Mouse (Mus musculus): ENCODE measurements at regions not wholly inside any gene's neighbourhood (a gene's known extent, or its start where the extent isn't known, plus 50 kb on each side); places are given as distances from the start of the nearest gene placed in this dataset.

DNA sequence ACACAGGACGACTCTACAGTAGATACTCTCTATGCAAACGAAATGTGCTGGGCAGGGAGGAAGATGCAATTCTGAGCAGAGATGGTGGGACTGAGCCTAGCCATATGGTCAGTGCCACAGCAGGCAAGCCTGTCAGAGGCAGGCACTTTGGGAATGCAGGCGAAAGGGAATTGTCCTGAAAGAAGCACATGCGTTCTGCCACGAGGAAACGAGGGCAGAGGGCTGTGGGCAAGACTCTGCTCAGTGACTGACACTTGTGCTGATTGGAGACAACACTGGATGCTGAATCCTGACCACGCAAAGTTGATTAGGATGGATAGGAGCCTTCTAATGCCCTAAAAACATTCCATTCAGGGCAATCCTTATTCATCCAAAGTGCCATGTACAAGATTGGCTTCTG lies 350.5 kb upstream of the Fam92a start:
- DNase-seq = no peak

DNA sequence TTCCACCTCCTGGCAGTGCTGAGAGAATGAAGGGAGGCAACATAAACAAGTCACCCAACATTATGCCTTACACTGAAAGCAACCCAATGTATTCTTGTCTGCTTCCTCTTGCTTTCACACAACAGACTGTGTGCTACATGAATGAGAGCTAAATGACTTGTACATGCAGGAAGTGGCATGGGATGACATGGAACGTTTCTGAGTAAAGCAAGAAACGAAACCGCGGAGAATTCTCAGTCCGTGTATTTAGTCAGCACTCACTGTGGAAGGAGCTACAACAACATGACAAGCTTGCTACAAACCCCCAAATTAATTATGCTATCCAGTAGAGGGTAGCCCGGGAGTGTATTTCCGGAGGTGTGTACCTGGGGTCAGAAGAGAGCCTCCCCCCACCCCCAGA lies 349.4 kb upstream of the Fam92a start:
- no peak for DNase-seq

DNA sequence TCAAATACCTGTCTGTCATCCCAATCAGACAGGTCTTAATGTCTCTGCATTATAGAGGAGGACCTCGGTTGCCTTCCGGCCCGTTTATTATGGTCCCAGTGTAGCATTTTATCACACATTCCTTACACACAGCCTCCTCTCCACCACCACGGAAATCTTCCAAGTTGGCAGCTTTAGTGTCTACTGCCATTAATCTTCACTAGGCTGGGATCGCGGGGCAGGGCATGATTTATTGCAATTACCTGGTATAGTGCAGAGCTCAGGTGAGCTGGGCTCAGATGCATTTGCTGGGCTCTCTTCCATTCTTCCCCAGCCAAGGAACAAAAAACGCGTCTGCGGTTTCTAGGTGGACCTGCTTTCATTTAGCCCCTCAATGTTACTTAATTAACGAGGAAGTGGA lies 344.7 kb upstream of the Fam92a start:
- no peak for DNase-seq

DNA sequence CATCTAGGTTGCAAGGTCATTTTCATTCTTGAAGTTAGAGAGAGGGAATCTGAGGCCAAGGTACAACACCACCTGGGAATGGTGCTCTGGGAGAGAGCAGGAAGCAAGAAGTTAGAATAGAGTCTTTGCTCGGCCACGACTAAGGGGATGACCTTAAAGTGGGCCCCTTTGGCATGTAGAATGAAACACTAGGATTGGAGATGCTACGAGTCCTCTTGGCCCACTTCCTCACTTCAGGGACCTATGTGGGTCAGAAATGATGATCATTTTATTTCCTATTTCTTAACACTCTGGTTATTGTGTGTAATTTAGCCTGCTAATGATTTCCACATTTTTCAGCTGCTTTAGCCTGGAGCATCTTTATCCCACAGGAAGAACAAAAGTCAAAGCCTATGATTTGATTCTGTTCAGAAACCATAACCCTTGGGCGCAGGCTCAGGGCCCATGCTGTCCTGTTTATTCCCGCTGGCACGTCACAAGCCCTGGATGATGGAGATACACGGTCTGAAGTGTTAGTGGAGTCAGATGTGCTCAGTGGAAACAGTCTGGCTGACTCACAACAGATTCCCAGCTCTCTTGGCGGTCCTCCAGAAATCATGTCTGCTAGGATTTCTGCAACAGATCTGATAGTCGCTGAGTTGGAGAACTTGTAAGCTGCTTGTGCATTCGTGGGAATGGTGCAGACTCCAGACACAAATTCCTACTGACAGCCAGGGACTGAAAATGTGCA lies 340.0 kb upstream of the Fam92a start:
- peak; percentile 62 for DNase-seq

DNA sequence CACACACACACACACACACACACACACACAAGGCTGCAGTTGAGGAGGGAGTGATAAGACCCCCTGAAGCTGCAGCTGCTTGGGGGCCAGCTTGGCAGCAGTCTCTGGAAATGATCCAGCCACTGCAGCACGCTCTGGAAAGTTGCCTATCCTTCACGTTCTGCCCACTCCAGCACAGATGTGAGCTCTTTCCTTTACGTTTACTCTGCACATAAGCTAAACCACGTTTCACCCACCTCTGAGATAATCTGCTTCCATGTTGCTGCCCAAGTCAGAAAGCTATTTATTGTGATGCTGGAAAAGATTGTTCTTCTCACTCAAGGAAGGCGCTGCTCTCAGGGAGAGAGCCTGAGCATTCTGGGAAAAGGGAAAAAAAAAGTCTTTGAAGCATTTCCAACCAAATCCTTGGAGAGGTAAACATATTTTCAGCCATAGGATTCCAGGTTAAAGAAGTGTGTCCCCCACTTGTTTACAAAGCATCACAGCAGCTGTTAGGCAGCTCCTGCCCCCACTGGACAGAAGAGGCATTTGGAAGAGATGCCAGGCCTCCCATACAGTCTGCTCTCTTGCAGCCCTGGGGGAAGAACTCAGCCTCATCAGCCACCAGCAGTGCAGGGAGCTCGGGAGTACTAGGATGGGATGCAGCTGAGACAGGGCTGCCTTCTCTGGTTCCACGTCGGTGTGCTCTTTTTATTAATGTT lies 335.2 kb upstream of the Fam92a start:
- no peak for DNase-seq

DNA sequence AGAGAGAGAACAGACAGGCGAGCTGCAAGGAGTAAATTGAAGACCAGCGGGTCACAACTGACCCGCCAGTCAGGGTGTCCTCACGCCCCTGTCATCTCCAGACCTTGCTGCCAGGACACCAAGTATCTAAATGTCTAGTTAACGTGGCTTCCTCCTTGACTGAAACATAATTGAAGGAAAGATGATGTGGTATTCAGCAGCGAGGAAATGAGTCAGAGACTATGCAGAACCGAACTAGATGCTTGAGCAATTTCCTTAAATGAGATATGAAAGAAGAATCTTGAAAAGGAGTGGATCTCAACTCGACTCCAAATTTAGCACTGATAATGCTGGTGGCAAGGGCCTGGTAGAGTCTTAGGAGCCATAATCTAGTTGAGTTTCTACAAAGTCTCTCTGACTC lies 329.3 kb upstream of the Fam92a start:
- DNase-seq = no peak

DNA sequence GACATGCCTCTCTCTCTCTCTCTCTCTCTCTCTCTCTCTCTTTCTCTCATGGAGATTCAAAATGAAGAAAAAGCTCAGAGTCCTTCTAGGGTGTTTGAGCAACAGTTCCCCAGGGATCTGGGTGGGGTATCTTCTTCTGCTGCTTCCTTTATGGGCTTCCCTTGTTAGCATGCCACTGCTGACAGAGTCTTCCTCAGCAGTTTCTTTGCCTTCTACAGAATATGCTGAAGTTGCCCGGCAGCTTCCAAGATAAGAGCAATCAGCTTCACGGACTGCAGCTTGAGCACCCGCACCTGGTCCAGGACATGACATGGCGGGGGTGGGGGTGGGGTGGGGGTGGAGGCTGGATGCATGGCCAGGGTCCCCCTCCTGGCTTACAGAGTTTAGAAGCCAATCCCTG lies 326.6 kb upstream of the Fam92a start:
- DNase-seq = no peak

DNA sequence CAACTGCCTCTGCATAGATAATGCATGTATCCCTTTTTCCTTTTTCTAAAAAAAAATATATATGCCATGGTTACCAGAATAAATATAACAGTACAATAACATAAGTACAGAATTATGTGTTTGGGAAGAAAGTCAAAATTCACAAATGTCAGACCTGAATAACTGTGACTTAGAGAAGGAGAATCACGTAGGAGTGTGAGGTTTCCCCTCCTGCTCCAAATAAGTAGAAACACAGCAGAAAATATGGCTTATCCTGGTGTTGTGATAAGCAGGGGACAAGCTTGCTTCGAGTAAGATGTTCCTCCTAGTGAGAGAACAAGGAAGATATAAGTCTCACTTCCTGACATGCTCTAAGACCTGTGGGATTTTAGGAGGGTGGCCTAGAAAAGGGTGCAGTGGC lies 320.7 kb upstream of the Fam92a start:
- no peak for DNase-seq

DNA sequence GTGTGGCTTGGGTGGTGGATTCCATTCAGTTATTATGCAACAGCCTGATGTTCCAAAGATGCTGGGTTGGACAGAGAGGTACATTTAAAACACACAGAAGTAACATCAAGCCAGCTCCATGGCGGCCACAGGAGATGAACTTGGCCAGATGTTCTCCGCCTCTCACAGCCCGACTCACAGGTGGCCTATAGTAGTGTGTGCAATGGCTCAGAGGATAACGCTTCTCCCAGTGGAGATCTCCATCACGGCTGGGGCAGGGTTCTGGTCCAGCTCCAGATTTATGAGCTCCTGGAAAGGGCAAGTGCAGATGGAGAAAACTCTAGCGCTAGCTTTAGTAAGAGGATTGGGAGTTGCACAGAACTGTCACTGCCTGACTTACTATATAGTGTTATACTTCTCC lies 319.5 kb upstream of the Fam92a start:
- no peak for DNase-seq

DNA sequence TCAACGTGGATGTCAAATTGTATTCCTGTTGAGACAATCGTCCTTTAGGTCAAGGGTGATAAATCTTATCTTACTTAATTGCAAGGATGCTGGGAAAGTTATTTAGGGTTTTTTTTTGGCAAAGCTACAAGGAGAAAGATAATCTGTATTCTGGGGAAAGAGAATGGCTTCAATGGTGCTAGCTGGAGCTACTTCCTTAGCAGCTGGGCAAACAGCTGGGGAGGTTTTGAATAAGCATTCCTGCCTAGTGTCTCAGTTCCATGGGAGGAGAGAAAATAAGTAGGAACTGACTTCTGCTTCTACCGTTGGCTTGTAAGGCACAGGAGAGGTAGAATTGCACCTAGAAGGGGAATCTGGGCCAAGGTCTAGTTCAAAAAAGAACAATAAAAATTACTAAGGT lies 318.3 kb upstream of the Fam92a start:
- no peak for DNase-seq

DNA sequence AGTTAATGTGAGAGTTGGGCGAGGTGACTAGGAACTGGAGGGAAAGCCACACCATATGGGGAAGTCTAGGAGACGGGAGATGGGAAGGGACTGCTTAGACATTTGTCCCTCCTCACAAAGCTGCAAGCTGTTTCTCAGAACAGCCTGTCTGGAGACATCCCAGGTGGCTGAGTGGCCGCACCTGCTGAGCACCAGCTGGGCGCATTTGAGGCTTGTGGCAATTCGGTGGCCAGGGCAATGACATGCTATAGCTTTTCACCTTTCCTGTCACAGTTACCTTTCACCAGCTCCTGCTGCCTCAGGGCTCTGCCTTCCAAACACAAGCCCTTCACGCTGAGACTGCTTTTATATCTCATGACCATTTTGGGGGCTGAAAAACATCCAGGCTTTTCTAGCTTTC lies 317.5 kb upstream of the Fam92a start:
- DNase-seq = no peak

DNA sequence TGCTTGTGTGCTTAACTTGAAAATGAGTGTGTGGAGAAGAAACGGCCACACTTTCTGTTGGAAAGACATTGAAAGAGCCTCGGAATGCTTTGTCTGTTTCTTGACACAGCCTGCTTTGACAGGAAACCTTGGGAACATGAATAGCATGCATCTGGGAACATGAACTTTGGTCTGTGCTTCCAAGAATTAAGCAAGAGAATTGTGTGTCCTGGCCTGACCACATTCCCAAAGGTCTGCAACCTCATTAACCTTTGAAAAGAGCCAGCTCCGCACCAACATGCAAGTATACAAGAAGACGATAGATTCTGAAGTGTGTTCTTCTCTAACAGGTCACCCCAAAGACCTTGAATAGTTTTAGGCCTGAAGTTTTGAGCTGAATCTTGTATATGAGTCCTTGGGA lies 309.7 kb upstream of the Fam92a start:
- no peak for DNase-seq

DNA sequence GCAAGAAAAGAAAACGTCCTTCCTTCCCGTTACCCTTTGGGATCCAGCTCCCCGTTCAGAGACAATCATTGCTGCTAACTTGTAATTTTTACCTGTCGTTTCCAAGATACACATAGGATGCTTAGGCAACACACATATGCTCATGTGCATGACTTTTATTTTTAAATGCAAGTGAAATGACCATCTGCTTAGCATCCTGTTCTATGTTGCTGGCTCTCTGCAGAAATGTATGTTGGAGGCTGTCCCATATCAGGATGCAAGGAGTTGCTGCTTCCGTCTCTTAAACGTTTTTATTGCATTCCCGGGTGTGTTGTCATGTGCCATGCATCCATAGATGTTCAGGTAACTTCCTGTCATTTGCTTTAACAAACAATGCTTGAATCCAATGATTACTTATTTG lies 304.9 kb upstream of the Fam92a start:
- DNase-seq = no peak

DNA sequence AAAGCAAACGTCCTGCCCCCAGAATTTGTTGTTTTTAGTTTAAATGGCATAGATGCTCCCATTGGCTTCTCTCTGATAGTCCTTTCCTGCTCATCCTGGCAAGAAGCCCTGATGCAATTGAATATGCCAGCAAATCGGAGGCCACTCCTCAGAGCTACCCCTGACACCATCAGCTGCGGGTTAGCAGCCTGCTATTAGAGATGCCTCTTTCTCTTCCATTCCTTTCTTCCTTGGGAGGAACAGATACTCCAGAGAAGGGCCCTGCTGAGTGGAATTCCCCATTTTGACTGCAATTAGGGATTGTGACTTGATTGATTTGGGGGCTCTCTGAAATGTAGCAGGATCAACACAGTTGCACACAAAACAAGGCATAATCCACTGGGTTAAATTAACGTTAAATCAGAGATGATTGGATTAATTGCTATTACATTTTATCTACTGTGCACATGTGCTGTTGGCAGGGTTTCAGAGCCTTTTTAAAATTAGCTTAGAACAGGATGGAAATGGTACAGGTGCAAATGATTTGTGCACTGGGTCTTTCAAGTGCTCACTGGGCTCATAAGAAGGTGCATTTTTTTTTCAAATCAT lies 303.3 kb upstream of the Fam92a start:
- no peak for DNase-seq

DNA sequence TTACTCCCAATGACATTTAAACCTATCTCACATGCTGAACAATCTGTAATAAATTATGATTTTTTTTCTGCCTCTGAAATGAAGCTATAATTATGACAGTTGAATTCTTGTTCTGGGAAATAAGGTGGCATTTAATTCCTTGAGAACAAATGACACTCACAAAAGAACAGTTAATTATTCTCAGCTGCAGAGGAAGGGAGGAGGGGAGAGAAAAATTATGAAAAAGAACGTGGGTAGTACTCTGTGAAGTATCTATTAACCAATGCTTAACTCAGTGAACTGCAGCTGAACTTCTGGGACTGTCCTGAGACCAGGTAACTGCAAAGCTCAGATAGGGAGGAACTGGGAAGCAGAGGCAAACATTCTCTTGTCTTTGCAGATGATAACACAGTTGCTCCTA lies 302.6 kb upstream of the Fam92a start:
- DNase-seq = no peak

DNA sequence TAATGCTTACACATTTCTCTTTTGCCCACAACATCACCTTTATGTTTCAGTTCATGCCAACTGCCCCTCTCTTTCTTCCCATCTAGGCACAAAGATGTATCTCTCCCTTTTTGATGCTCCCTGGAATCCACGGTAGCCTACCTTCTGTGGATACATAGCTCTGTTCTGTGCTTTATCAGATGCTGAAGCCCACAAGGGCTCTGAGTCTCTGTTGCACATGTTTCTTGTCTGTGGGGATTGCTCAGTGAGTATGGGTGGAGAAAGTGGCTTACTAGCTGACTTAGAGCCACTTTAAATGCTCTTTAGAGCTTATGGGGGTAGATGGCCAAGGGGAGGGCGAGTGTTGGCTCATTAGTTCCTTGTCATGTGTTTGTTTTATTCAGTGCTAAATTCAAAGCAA lies 289.9 kb upstream of the Fam92a start:
- DNase-seq = no peak

DNA sequence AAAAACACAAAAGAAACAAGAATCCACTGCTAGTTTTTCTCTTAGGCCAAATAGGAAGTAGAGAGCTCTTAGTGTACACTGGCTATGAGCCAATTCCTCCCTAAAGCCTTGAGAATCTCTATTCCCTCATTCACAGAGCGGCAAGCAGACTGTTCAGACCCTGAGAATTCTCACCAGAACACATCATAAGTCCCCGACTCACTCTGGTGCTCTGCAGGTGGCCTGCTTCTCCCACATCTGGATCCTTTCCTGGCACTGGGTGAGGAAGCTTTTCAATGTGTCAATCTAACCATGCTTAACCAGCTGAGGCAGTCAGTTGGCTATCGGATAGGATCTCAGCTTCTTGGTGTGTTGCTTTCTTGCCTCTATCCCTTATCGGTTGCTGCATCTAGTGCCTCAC lies 289.4 kb upstream of the Fam92a start:
- DNase-seq = no peak

DNA sequence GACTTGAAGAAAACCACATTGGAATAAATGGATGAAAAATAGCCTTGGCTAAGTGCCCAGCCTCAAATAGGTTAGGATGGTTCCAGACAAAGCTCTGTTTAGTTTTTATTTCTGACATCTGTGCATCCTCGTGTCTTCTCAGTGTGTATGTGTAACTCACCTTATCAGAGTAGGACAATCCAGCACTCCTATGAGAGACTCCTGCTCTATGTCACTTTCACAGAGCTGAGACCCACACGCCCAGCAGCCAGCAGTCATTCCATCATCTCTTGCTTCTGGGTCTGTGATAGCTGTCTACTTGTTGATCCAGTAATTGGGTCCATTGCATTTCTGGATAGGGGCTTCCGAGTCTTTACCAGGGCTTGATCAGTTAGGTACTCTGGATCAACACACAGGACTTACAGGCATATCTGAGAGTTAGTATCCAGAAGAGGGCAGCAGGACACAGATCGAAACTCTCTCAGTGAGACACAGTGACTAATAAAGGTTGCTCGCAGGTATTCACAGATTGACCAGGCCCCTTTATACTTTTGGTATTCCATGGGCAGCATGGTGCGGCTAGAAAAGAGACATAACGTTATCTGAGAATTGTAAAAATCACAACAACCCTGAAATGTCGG lies 286.3 kb upstream of the Fam92a start:
- no peak for DNase-seq

DNA sequence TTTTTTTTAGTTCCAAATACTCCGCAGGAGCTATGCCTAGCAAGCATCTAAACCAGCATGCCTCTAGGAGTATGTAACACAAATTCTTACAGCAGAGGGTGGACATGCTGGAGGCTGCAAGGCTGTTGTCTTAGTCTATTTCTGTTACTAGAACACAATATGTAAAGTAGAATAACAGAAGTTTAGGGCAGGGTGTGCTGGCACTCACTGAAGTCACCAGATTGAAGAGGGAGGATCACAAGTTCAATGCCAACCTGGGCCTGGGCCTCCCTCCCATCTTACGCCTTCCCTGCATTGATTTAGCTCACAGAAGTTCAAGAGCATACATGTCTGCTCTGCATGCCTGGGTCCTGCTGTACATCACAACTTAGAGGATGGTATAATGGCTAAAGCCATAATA lies 280.3 kb upstream of the Fam92a start:
- no peak for DNase-seq

DNA sequence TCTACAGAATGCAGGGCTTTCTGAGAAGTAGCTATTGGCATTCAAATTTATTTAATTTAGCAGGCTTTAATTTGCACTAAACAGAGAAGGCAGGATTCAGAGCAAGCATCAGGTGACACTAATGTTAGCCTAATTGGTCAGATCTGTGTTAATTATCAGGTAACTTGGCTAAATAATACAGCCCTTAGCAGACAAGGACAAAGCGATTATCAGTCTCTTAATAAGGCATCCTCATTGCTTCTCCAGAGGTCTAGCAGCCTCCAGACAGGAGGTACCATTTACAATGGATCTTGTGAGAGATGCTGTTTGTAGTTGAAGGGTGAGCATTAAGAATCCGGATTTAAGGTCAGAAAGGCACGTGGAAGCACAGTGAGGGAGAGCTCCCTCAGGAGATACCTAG lies 253.7 kb upstream of the Fam92a start:
- DNase-seq = no peak

DNA sequence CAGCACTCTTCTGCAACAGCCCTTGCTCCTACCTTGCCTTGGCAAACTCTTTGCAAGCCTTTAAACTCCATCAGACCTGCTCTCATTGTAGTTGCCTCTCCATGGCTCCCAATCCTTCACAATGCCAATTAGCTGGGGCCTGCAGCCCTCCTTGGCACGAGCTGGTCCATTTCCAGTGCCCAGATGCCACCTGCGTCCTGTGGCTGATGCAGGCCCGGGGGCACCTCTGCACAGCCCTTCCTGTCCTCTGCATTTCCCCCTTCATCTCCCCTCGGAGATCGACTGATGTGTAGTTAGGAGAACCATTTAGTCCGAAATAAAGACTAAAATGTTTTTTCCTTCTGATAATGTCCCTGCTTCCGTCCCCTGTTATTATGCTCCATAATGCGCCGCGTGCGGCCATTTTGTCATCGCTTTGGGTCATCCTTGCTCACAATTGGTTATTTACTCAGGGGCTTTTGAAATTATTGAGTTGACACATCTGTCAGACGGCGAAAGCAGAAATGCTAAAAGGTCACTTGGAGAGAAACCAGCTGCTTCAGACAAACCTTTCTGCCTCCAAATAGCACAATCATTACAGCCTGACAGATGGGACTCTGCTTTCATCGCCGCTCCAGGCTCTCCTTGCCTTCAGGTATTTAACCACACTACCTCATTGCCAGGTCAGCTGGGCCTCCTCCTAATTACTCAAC lies 250.0 kb upstream of the Fam92a start:
- no peak for DNase-seq

DNA sequence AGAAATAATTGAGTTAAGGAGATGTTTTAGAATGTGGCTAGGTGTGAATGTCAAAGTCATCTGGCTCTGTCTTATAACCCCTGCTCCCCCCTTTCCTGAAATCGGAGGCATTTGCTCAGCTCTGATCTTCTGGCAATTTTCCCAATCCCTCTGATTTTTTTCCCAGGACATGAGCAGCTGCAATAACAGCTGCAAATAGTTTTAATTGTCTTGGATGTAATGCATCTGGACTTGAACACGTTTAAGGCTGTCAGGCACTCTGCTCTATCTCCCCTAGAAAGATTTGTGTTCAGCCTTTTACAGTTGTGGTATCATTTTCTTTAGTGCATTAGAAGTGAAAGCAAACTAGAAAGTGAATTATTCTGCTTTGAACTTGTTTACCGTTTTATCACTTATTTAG lies 246.3 kb upstream of the Fam92a start:
- no peak for DNase-seq

DNA sequence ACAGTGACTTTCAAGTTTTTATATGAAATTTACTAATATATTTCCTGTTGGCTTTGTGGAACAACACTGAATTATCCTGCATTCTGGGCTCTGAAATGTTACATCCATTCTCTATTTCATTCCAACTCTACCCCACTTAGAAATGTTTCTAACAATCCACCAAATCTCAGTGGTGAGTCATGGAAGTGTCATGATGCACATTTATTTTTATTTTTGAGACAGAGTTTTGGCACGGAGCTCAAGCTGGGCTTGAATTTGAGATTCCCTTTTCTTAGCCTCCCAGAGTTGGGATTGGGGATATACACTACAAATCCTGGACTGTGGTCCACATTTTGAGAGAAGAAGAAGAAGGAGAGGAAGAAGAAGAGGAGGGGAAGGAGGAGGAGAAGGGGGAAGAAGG lies 223.5 kb upstream of the Fam92a start:
- no peak for DNase-seq

All from lung, postnatal 14 days (tissue).